Mouse (Mus musculus) embryo, embryonic 9.5 days (tissue): ENCODE measurements around the gene Syt8.
"Not testable (repeated sequence)": the region's sequence is repeated elsewhere in the genome, so short reads cannot be mapped to it uniquely, and the experiment has no call there.

Source experiments
- DNase-seq: peaks from one replicate; pipeline ENCODE4 v3.0.0-alpha.2; 2017; ENCODE audit errors: extremely low spot score

Syt8 gene

DNA sequence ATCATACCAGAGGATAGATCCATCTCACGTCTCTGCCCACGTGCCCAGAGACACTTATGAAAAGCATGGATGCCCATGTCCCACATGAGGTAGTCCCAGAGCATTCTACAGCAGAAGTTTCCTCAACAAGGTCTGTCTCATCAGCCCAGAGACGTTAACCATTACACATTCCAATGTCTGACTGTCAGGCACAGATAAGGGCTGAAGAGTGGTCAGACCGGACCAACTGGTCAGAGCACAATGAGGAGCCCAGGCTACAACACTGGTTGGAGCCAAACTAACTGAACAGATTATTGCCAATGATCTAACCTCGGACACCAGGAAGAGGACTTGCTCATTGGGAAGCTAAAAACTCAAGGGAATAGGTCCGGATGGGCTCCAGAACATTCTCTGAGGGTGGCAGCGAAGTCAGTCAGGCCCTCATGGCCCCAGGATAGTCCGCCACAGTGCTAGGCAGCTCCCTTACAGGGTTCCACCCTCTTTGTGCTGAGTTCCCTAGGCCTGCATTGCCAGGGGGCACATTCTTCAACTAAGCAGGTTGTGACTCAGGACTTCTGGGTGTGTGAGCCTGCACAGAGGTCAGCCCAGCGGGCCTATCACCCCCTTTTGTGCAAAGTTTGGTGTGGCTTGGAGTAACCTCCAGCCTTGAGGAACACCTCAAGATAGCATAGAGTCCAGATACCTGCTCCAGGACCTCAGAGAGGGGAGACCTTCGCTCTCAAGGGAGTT, at the start of gene Syt8:
Gene Syt8, plus strand, starts transcription at position 714 of the 729 bp plus-strand sequence.
- DNase-seq, result no peak

DNA sequence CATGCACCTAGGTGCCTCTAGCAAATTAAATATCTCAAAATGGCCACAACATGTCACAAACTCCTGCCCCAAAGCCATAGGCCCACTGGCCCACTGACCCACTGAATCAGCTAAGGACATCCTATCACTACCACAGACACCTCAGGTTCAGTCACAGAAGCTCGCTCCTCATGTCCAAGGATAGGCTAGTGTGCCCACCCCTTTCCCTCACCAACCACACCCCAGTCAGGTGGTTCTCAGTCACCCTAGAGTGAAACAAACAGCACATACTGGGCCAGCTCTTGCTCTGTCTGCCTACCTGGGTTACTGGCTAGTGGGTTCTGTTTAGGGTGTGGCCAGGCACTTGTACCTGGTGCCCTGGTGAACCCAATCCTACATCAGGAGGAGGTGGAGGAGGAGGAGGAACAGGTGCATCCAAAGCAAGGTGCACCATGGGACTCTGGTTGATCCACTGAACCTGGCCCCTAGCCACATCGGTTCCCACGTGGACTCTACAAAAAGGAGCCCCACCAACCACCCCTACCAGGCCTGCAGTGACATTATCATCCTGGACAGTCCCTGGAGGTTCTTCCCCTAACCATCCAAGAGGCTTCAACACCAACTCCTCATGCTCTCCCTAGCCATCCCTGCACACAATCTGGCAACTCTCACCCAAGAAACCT, 48.8 kb upstream of the Syt8 start:
- DNase-seq, result no peak

DNA sequence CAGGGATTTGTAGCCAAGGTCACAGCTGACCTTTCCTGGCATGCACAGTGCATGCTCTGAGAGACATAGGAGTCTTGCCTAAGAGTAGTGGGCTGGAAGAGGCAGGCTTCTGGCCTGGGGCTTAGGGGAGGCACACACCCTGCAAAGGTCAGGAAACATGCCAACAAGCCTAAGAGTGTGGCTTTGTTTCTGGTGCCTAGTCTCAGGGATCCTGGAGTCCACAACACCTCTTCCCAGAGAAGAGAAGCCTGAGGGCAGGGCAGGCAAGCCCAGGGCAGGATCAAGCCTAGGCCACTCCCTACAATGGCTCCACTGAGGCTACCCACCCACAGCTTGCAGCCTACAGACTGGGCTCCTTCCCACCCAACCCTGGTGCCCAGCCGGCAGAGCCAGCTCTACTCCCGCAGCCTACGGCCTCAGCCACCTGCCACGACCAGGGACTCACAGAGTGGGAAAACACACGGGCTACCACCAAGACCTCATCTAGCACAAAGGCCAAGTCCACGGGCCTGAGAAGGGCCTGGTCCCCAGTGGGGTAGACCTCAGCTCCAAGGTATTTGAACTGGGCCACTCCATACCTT, 47.9 kb upstream of the Syt8 start:
- no peak for DNase-seq

DNA sequence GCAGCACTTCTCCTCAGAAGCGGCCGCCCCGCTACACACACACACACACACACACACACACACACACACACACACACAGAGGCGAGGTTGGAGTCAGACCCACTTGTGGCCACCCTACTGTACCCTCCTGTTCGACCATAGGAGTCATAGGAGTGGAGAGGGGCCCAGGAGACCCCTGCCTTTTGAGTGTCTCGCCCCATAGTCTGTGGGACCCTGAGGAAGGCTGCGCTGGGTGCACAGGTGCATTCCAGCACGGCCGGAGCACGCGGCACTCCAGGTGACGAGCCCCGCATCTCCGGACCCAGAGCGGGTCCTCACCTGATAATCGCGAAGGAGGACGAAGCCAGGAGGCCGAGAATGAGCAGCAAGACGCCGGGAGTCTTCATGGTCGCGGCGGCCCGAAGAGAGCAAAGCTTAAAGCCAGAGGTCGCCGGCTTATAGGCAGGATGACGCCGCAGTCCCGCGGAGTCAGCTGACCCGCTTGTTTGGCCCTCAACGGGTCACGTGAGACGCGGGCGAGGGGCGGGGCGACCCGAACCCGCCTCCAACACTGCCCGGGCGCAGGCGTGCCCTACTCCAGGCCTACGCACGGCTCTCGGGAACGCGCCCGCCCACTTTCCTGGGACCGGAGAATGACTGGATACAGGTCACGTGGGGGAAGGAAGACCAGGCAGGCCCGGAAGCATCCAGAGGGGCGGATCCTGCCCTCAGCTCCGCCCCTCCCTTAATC, 47.1 kb upstream of the Syt8 start, which contains the start of gene Ctsd:
Gene Ctsd, minus strand, starts transcription at position 620 of the 730 bp plus-strand sequence.
- DNase-seq, result peak; percentile 97

DNA sequence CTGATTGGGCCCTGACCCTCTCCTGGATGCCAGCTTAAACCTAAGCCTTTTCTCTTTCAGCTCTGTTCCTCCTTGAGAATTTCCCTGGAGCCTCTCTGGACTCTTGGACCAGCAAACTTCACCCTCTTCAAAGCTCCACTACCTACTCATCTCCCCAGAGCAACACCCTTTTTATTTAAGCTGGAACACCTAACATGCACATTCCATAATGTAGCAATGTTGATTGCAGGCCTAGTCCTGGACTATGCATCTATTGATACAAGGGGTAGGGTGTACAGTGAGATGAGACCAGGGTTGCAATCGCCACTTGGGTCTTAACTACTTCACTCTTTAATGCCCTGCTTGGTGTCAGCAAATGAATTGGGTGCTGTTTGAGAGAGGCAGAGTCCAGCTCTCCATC, 46.5 kb upstream of the Syt8 start:
- DNase-seq, result no peak

DNA sequence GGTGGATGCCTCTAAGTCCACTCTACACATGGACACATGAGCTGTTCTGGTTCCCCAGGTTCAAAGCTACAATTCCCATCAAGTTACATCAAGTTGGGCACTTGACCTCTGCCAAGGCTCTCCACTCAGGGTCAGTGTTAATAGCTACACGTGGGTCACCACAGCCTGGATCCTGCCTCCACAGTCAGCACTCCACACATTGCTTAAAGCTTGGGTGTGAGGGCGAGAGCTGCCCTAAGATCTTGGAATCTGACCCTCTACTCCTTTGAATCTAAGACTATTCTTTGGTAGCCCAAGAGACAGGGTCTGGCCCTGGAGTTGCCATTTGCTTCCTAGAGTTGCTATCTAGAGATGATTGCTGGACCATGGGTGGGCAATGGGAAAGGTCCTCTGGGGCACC, 45.9 kb upstream of the Syt8 start:
- DNase-seq, result no peak

DNA sequence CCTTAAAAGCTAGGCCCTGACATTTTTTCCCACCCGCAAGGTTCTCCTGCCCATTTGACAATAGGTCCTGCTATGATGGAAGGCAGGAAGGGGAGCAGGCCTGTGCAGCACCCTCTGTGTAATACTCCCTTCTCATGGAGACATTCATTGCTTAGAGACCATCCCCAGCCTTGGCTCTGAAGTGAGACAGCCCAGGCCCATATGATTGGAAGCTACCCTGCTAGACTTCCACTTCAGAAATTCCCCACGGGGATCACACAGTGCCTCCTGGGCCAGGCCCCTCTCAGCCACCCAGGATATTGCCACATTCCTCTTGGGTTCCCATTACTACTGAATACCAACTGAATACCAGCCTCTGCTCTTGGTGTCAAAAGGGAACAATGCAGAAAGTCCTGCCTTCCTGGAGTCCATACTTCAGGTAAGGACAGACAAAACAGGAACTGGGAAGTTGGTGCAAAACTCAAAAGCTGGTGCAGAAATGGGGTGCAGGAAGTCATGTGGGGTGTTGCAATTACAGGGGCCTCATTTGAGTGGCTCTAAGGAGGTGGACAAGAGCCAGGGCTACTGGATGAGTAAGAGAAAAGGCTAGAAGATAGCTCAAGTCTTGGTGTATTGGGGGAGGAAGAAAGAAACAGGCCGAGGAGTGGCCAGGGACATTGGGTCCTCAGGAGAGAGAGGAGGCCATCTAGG, 44.5 kb upstream of the Syt8 start:
- no peak for DNase-seq

DNA sequence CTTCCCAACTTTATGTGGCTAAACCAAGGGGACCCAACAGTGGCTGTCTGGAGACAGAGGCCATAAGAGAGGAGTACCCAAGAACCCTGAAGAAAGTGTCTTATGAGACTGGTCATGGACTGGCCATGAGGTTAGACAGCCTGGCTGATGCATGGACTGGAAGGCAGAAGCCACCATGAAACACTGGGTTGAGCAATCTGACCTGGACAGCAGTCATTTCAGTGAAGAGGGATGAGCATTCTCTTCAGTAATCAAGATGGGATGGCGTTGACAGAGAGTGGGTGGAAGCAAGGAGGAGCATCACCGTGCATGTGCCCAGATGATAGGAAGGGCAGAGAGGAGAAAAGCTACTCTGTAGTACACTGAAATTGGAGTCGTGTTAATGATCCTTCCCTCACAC, 43.5 kb upstream of the Syt8 start:
- no peak for DNase-seq

DNA sequence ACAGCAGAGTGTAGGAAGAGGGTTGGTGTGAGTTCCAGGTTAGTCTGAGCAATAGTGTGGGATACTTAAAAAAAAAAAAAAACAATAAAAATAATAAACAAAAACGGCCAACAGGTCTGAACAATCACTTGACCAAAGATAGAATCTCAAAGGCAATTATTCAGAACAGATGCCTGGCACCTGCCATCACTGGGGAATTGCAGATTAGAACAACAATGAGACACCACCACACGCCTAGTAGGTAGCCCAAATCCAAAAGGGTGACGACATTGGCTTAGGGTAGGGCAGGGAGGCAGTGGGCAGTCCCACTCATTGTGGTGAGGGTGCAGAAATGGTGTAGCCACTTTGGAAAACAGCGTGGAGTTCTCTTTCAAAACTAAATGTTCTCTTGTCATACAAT, 43.0 kb upstream of the Syt8 start:
- no peak for DNase-seq

DNA sequence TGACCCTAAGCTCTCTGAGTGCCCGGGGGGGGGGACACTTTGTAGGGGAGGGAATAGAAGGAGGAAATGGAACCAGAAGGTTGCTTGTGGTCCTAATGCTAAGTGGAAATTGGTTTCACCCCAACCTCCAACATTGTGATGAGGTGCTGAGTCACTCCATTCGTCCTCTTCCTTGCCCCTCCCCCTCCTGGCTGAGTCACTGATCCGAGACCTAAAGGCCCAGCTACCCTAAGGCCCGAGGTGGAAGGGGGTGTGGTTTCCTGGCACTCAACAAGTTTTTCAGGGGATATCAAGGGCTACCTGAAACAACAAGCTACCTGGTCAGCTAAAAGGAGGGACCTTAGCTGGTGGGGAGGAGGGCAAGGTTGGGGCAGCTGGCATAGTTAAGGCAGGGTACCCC, 41.5 kb upstream of the Syt8 start:
- peak; percentile 29 for DNase-seq

DNA sequence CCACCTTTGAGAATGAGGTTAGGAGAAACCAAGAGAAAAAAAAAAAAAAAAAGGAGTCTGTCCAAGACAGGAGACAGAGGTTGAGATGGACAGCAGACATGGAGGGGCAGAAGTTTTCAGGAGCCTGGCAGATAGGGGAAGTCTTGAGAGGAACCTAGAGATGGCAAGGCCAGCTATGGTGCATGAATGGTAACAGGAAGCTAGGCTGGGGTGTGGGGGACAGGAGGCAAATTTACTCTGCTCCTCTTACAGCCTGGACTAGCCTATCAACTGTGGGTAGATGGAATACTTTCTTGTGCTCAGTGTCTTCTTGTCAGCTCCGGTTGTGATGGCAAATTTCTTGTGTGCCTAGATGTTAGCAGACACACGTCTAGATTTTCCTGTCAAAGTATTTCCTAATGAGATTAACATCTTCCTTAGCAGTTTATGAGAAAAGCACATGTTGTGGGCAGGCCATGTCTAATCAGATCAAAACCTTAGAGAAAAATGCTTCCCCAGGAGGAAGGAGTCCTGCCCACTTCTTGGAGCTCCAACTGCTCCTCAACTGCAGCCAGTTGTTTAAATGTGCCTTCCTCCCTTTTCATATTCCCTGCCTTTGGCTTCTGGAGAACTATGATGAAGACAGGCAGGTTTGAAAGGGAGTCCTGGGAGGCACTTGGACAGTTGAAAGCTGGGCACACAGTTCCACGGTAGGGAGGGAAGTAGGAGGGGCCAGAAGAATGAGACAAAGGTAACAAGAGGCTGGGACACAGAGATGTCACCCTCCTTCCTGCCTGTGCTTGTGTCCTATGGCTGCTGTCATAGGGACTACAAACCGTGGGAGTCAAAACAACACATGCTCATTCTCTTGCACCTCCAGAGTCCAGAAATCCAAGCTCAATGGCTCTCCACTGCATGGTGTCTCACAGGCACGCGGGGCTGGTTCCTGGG, 40.1 kb upstream of the Syt8 start:
- DNase-seq, result no peak

DNA sequence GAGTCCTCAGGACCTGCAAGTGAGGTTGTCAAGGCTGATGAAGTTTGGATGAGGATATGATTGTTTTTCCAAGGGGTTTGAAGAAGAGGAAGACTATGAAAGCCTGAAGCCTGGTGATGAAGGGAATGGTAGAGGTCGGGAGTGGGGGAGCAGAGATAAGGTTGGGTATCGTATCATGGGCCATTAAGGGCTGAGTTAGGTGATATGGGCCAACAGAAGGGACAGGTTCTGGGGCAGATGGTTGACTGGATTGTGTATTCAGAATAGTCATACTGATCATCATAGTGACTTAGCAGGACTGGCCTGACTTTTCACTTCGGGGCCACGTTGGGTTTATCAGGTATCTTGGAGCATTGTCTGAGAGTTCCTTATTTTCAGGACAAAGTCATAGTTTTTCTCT, 39.2 kb upstream of the Syt8 start:
- DNase-seq, result no peak

DNA sequence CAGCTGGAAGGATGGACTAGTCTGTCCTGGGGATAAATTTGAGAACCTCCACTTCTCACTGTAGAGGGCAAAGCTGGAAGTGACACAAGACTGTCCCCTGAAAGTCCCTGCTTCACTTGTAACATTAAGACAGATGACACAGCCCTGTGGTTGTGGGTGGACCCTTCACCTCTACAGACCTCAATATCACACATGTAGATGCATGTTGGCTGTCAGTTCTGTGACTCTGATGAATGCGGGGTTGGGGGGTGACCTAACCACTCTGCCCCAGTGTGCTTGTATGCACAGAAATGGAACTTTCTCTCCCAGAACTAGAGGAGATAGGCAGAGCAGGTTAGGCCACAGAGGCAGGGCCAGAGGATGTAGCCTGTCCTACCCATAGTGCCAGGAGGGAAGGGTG, 38.0 kb upstream of the Syt8 start:
- no peak for DNase-seq

DNA sequence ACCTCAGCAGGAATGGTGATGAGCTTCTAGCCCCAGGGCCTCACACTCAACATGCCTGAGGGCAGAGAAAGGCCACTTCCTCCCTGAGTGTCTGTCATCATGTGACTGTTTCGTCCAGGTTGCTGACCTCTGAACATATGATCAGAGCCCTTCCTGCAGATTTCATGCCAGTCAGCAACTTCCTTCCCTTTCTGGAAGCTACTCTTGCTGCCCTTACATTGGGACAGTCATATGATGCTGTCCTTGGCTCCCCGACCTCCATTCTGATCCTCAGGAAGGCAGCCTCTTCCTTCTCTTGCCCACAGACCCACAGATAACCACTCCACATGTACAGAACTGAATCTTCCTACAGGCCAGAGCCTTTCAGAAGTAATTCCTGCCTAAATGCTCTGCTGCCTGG, 36.6 kb upstream of the Syt8 start:
- DNase-seq, result peak; percentile 5

DNA sequence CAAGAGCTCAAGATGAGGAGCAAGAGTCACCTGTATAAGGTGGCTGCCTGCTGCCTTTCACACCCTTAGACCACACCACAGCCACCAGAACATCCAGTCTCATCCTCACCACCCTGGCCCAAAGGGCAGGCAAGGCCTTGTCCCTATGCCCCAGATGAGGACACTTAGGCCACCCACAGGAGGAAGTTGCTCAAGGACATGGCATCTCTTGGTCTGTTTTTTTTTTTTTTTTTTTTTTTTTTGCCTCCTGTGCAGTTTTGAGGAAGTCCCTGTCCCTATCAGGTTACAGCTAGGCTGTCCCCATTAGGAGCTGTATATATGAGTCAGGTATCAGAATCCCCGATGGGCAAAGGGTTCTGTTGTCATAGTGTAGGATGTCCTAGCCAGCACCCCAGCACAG, 35.4 kb upstream of the Syt8 start:
- DNase-seq, result no peak

DNA sequence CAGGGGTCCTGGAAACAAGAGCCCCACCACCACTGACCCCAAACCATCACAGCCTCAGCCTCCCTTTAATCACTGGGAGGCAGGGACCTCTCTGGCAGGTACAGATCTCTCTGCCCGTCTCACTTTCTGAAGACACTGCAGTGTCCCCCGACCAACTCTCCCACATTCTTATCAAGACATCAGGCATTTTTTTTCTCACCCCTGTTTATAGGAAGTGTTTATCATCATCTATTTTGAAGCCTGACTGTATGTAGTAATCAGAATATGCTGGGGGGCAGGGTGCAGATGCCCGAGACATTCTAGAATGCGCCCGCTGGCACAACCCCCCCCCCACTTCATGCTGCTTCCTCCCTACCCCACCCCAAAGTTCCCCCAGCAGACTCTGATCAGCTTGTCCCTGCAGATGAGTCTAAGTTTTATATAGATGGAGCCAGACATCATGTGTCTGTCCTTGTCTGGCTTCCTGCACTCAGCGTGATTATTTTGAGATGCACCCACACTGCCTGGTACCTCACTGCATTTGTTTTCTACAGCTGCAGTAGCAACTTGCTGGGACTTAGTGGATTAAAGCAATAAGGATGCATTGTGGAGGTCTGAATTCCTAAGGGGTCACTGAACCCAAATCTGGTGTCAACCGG, 34.4 kb upstream of the Syt8 start:
- DNase-seq, result no peak

DNA sequence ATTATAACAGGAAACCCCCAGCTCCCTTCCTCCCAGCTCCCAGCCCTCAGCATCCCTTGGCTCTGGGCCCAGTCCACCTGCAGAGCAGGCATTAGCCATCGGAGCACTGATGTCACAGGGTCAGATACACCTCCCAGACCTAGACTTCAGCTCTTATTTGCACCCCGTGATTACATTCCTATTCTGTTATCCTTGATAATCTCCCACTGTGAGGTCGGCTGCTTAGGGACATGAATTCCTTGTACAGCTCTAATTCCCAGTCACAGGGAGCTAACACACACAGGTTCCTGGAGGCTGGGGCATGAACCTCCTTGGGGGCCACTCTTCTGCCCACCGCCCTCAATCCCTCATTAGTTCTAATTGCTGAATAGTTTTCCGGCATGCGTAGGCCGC, 33.9 kb upstream of the Syt8 start:
- no peak for DNase-seq

DNA sequence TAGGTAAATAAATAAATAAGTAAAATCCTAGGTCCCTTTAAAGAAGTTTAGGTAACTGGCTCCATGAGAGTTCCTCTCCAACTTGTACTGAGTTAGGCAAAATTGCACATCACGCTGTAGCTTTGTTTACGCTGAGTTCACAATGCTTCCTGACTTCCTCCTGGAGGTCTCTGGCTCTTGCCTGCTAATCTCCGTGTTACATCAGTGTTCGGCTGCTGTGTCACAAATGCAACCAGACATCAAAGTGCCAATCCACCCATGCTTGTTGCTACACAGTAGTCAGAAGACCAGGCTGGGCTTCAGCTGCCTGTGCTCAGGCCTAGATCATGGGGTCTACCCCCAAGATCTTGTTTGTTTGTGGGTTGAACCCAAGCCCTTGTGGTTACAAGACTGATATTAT, 31.1 kb upstream of the Syt8 start:
- DNase-seq, result no peak

DNA sequence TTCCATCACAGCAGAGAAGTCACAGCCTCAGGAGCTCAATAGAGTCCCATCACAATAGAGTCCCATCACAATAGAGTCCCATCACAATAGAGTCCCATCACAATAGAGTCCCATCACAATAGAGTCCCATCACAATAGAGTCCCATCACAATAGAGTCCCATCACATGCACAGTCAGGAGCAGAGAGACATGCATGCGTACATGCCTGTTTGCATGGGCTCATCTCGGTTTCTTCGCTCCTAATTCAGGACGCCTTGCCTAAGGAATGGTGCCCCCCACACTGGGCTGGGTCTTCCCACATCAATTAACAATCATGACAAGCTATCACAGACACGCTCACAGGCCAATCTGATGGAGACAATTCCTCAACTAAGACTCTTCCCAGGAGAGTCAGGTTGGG, 29.5 kb upstream of the Syt8 start:
- DNase-seq, result not testable (repeated sequence)

DNA sequence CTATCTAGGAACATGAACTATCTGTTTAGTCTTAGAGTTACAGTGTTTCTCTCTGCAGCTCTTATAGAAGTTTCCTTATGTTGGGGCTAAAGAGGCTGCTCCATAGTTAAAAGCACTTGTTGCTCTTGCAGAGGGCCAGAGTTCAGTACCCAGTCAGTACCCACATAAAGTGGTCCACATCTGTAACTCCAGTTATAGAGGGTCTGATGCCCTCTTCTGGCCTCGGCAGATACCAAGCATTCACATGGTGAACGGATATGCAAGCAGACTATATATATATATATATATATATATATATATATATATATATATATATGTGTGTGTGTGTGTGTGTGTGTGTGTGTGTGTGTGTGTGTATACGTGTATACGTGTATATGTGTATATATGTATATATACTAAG, 26.7 kb upstream of the Syt8 start:
- DNase-seq, result no peak
